Mouse (Mus musculus) ES-Bruce4 (cell line): ENCODE measurements around the gene Paqr3. TPM values are rescaled to one million over a fixed set of nuclear protein-coding genes. Genes with fewer than 3 reads are reported as not detected.
A peak's percentile ranks its signal among the peaks of the same experiment; 100 is the strongest.

Experiments used
- H3K27ac ChIP-seq: 2 replicates; pipeline ENCODE4 v1.5.1; 2012; ENCODE audit warnings: low read length, inconsistent platforms; ENCODE audit not compliant: insufficient read depth
- H3K27me3 ChIP-seq: 2 replicates; pipeline ENCODE4 v1.6.1; 2012; ENCODE audit warnings: mild to moderate bottlenecking, low read length, inconsistent platforms; ENCODE audit not compliant: control insufficient read depth, poor library complexity, insufficient read depth, severe bottlenecking
- H3K36me3 ChIP-seq: 2 replicates; pipeline ENCODE4 v1.6.1; 2012; ENCODE audit warnings: inconsistent platforms, mild to moderate bottlenecking, low read length, moderate library complexity; ENCODE audit not compliant: control insufficient read depth, poor library complexity, insufficient read depth, severe bottlenecking
- H3K4me1 ChIP-seq: one replicate; pipeline ENCODE4 v1.8.1; 2011; ENCODE audit warnings: low read length; ENCODE audit not compliant: control insufficient read depth, insufficient read depth
- H3K4me3 ChIP-seq: 2 replicates; pipeline ENCODE4 v1.5.1; 2011; ENCODE audit warnings: low read depth, mild to moderate bottlenecking, low read length
- H3K9ac ChIP-seq: 2 replicates; pipeline ENCODE4 v1.6.1; 2012; ENCODE audit warnings: low read depth, mild to moderate bottlenecking, inconsistent platforms; ENCODE audit not compliant: poor library complexity, severe bottlenecking
- H3K9me3 ChIP-seq: replicated peaks from 2 replicates; pipeline ENCODE4 v1.6.1; 2012; ENCODE audit warnings: mild to moderate bottlenecking, low read length, inconsistent platforms; ENCODE audit not compliant: control insufficient read depth, poor library complexity, insufficient read depth, severe bottlenecking
- CTCF ChIP-seq: IDR thresholded peaks from one replicate; pipeline ENCODE4 v1.8.1; 2011; ENCODE audit warnings: low read depth, low read length
- EP300 ChIP-seq: IDR thresholded peaks from 2 replicates; pipeline ENCODE4 v1.6.1; 2011; ENCODE audit warnings: low read depth, low read length; ENCODE audit not compliant: insufficient read depth
- POLR2A ChIP-seq: IDR thresholded peaks from one replicate; pipeline ENCODE4 v1.8.1; 2011; ENCODE audit warnings: low read length; ENCODE audit not compliant: insufficient read depth
- polyA plus RNA-seq: library from polyadenylated mRNA; stranded (reverse); fragments of >200 nt; gene quantifications from 2 replicates; pipeline ENCODE4 v1.2.4, GENCODE M21; 2011; ENCODE audit warnings: low read depth; ENCODE audit not compliant: missing spikeins, insufficient read depth, insufficient read length

The Paqr3 gene
- polyA plus RNA-seq, result 12.3 and 13.4 TPM in 2 replicates

- H3K4me3 ChIP-seq, result peak within 1 kb of the TSS; percentile 96
- H3K27ac ChIP-seq, result no peak within 1 kb of the TSS
- H3K36me3 ChIP-seq, result no peaks in the 10 kb centered on the region
- H3K9me3 ChIP-seq, result no peaks in the 10 kb centered on the region
- no peaks in the 10 kb centered on the region for H3K27me3 ChIP-seq
- H3K9ac ChIP-seq, result peak within 1 kb of the TSS; percentile 69
- TF ChIP-seq POLR2A, result no peak
- no peak for TF ChIP-seq CTCF
- no peak for TF ChIP-seq EP300
- peaks cover 2% of the 10 kb centered on the region for H3K4me1 ChIP-seq
Measured at GRCm38 (mm10) chr5:97111207-97111910, at the start of gene Paqr3. Gene Paqr3 (minus strand): TSS chr5:97111596.

DNA sequence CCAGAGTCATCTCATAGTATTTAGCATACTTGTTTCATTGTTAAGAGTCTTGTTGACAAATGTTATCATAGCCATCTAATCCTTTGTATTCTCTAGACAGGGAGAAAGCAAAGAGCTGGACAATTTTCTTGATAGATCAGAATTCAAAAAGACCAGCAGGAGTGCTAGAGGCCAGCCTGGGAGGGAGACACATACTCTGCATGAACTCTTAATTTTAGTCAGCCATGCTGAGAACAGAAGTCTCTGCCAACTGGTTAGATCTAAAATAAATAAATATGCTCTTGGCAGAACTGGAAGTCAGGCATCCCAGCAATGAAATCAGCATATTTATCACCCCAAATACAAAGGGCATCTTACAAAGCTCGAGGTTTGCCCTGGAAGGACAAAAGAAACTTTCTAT is 43.3 kb upstream of the Paqr3 start:
- Histone ChIP-seq H3K9ac (no peak overlapping the region), H3K4me3 (no peak overlapping the region), H3K27ac (no peak overlapping the region), H3K27me3 (no peaks in the 10 kb centered on the region), H3K36me3 (no peaks in the 10 kb centered on the region), H3K4me1 (no peaks in the 10 kb centered on the region), H3K9me3 (no peaks in the 10 kb centered on the region)
- TF ChIP-seq CTCF (no peak), POLR2A (no peak), EP300 (no peak)

DNA sequence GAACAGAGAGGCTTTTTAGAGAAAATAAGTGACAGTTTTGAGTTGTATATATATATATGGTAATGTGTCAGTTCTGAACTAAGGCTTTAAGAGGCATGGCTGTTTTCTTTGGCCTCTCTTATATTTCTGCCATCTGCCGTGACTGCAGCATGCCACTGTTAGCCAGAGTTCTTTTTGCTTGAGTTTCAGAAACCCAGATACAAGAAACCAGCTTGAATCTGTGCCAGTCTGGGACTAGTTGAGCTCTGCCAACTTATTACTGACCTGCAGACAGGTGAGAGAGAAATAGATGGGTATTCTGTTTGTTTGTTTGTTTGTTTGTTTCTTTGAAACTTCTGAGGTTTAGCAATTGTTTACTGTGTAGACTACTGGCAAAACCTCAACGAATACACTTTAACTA is 23.9 kb upstream of the Paqr3 start:
- no peaks in the 10 kb centered on the region for H3K4me1 ChIP-seq

DNA sequence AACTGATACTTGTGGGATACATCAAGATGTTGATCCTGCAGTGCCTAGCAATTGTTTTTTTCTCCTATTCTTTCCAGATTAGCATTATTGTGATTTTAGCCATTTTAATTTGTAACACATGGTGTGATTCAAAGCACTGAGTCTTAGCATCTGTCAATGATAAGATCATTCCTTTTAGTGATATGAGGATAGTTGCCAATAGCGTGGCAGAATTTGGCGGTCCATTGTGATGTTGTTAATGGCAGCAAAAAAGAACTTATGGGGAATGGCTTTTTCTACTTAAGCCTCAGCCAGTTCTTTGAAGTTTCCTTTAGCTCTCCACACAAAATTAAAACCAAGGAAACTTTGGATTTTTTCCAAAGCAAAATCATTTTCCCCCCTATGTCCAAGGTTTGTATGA is 18.2 kb upstream of the Paqr3 start:
- H3K36me3 ChIP-seq, result no peaks in the 10 kb centered on the region
- no peaks in the 10 kb centered on the region for H3K27me3 ChIP-seq
- no peak overlapping the region for H3K9ac ChIP-seq
- TF ChIP-seq EP300 (no peak), CTCF (no peak), POLR2A (no peak)
- no peak overlapping the region for H3K4me3 ChIP-seq
- no peak overlapping the region for H3K27ac ChIP-seq
- H3K4me1 ChIP-seq, result no peaks in the 10 kb centered on the region
- no peaks in the 10 kb centered on the region for H3K9me3 ChIP-seq

More for the DNA sequence above, 23.9 kb upstream of the Paqr3 start:
- no peak overlapping the region for H3K9ac ChIP-seq
- H3K4me3 ChIP-seq, result no peak overlapping the region
- H3K9me3 ChIP-seq, result no peaks in the 10 kb centered on the region
- no peaks in the 10 kb centered on the region for H3K36me3 ChIP-seq
- TF ChIP-seq CTCF, result no peak
- no peak for TF ChIP-seq EP300
- no peak for TF ChIP-seq POLR2A
- H3K27ac ChIP-seq, result no peak overlapping the region
- H3K27me3 ChIP-seq, result no peaks in the 10 kb centered on the region

- H3K27me3 ChIP-seq, result no peaks in the 10 kb centered on the region
- H3K36me3 ChIP-seq, result no peaks in the 10 kb centered on the region
- H3K9me3 ChIP-seq, result no peaks in the 10 kb centered on the region
- no peak overlapping the region for H3K27ac ChIP-seq
- H3K4me1 ChIP-seq, result no peaks in the 10 kb centered on the region
- H3K9ac ChIP-seq, result no peak overlapping the region
- no peak overlapping the region for H3K4me3 ChIP-seq
- TF ChIP-seq POLR2A, result no peak
- peak; percentile 43 for TF ChIP-seq CTCF
Measured at GRCm38 (mm10) chr5:97128242-97129226, 17.1 kb upstream of the Paqr3 start.
